8 mouse cellular contexts compared by ENCODE assay signal in genomic region chr1:172512962-172513361, GRCm38 (mm10). TPM values are rescaled to one million over a fixed set of nuclear protein-coding genes. Genes with fewer than 3 reads are reported as not detected.
DNase-seq lines count a peak whose midpoint lies in the region; ATAC-seq and TF ChIP-seq lines count a peak whose summit lies in the region.

No protein-coding gene starts in this region.

- ATAC-seq in intestine, embryonic 16.5 days: no peak
- ATAC-seq in liver, postnatal 0 days: peak; percentile 6; the same call in 1 of the 2 replicates
- no peak for ATAC-seq in neural tube, embryonic 11.5 days (ENCODE audit: insufficient read depth, low FRiP score, low TSS enrichment)

- H3K4me3 ChIP-seq in intestine, embryonic 16.5 days (ENCODE audit: low read length): no peak overlapping the region
- H3K4me3 ChIP-seq in liver, postnatal 0 days (ENCODE audit: low read depth, low read length): peak overlapping the region; percentile 13; the same call in 1 of the 2 replicates
- H3K4me3 ChIP-seq in neural tube, embryonic 11.5 days (ENCODE audit: low read depth, low read length): no peak overlapping the region

- H3K9me3 ChIP-seq in intestine, embryonic 16.5 days (ENCODE audit: control insufficient read depth, low read length): no peaks in the 10 kb centered on the region
- peaks cover 7% of the 10 kb centered on the region; the same call in 1 of the 2 replicates for H3K9me3 ChIP-seq in liver, postnatal 0 days (ENCODE audit: low read length)
- H3K9me3 ChIP-seq in neural tube, embryonic 11.5 days (ENCODE audit: control insufficient read depth, low read length): no peaks in the 10 kb centered on the region

- peaks cover 1% of the 10 kb centered on the region; the same call in 1 of the 2 replicates for H3K36me3 ChIP-seq in intestine, embryonic 16.5 days (ENCODE audit: control insufficient read depth, insufficient read depth, low read length)
- H3K36me3 ChIP-seq in liver, postnatal 0 days (replicated peaks; ENCODE audit: insufficient read depth, low read length): peaks cover 1% of the 10 kb centered on the region; the same call in 1 of the 2 replicates
- no peaks in the 10 kb centered on the region for H3K36me3 ChIP-seq in neural tube, embryonic 11.5 days (ENCODE audit: control insufficient read depth, insufficient read depth, low read length)

- peak overlapping the region; percentile 26 for H3K4me2 ChIP-seq in intestine, embryonic 16.5 days (ENCODE audit: low read depth, low read length)
- peak overlapping the region; percentile 57 for H3K4me2 ChIP-seq in liver, postnatal 0 days (ENCODE audit: low read depth, low read length)
- H3K4me2 ChIP-seq in neural tube, embryonic 11.5 days (ENCODE audit: low read depth): peak overlapping the region; percentile 7; the same call in 1 of the 2 replicates

- peaks cover 19% of the 10 kb centered on the region for H3K4me1 ChIP-seq in intestine, embryonic 16.5 days (ENCODE audit: control insufficient read depth, insufficient read depth, low read length)
- peaks cover 38% of the 10 kb centered on the region for H3K4me1 ChIP-seq in liver, postnatal 0 days (ENCODE audit: insufficient read depth)
- peaks cover 6% of the 10 kb centered on the region for H3K4me1 ChIP-seq in neural tube, embryonic 11.5 days (ENCODE audit: control insufficient read depth, insufficient read depth, low read length)

- TF ChIP-seq EP300 in liver, postnatal 0 days (IDR thresholded peaks at IDR 0.05; ENCODE audit: low read depth): peak; percentile 41; the same call in 1 of the 2 replicates

- peak overlapping the region; percentile 26 for H3K27ac ChIP-seq in intestine, embryonic 16.5 days (ENCODE audit: low read length)
- H3K27ac ChIP-seq in liver, postnatal 0 days (ENCODE audit: low read depth): peak overlapping the region; percentile 77
- no peak overlapping the region for H3K27ac ChIP-seq in neural tube, embryonic 11.5 days (ENCODE audit: low read depth, low read length)

- peak; percentile 80 for DNase-seq in CD4-positive helper T cell, adult 2 months (ENCODE audit: low read depth, low spot score)
- DNase-seq in adrenal gland, adult 2 months: peak; percentile 83
- DNase-seq in heart, adult 18-20 months: peak; percentile 79 to 91
- DNase-seq in liver, postnatal 0 days: peak; percentile 76
- DNase-seq in neural tube, embryonic 11.5 days (ENCODE audit: low spot score): peak; percentile 41
- DNase-seq in cerebellum, adult 11-12 months: no peak
- no peak for DNase-seq in MN1 (ENCODE audit: low spot score)

- H3K9ac ChIP-seq in intestine, embryonic 16.5 days (ENCODE audit: low read depth, low read length): 0 out of 2 replicates have a peak overlapping the region, but pooled peaks have one; percentile 18
- 0 out of 2 replicates have a peak overlapping the region, but pooled peaks have one; percentile 0 for H3K9ac ChIP-seq in liver, postnatal 0 days (replicated peaks)
- no peak overlapping the region for H3K9ac ChIP-seq in neural tube, embryonic 11.5 days (ENCODE audit: low read length)

- peak; percentile 60 for TF ChIP-seq CTCF in liver, postnatal 0 days (IDR thresholded peaks at IDR 0.05; ENCODE audit: low read depth)

- WGBS in intestine, embryonic 16.5 days: 23% methylated on average over 13 of the region's 13 CpGs
- 11% methylated on average over 13 of the region's 13 CpGs for WGBS in liver, postnatal 0 days (ENCODE audit: insufficient replicate concordance)
- 27% methylated on average over 13 of the region's 13 CpGs for WGBS in neural tube, embryonic 11.5 days

- H3K27me3 ChIP-seq in intestine, embryonic 16.5 days (replicated peaks; ENCODE audit: control insufficient read depth, insufficient read depth, low read length): no peaks in the 10 kb centered on the region
- H3K27me3 ChIP-seq in liver, postnatal 0 days (ENCODE audit: insufficient read depth, low read length): no peaks in the 10 kb centered on the region
- H3K27me3 ChIP-seq in neural tube, embryonic 11.5 days (ENCODE audit: control insufficient read depth, insufficient read depth, low read length): no peaks in the 10 kb centered on the region

RNA-seq across cellular contexts. Expression of gene Cfap45, which starts 7.6 kb away (rescaled TPM):
- under 1 TPM; 0.31 to 0.37 TPM for total RNA-seq in adrenal gland, adult 2 months (2021)
- 0.15 TPM in 1 of 2 replicates, not detected in the other for polyA plus RNA-seq in adrenal gland, adult 2 months (2012; rRNA removed)
- 1 to 10 TPM in 1 of 2 experiments, not detected in 1; 1.2 TPM for total RNA-seq in heart, adult 18-20 months (2021)
- 1.1 and 1.3 TPM in 2 replicates for polyA plus RNA-seq in intestine, embryonic 16.5 days (2015; fragmentation: Nextera tagmentation; extraction: Ambion mirVana)
- 0.32 and 0.37 TPM in 2 replicates for polyA plus RNA-seq in liver, postnatal 0 days (2015; fragmentation: Nextera tagmentation; extraction: Ambion mirVana)
- polyA plus RNA-seq in neural tube, embryonic 11.5 days (2014; fragmentation: Nextera tagmentation; extraction: Ambion mirVana): 1.7 and 2.5 TPM in 2 replicates

RNA-seq across cellular contexts. Expression of gene Tagln2, which starts 13.1 kb away (rescaled TPM):
- 100 to 1,000 TPM in 1 of 2 experiments, 10 to 100 TPM in 1; 60.9 to 108 TPM for total RNA-seq in adrenal gland, adult 2 months (2021)
- polyA plus RNA-seq in adrenal gland, adult 2 months (2012; rRNA removed): 89.5 and 121 TPM in 2 replicates
- 10 to 100 TPM; 56.8 to 58.8 TPM for total RNA-seq in heart, adult 18-20 months (2021)
- polyA plus RNA-seq in intestine, embryonic 16.5 days (2015; fragmentation: Nextera tagmentation; extraction: Ambion mirVana): 469 and 470 TPM in 2 replicates
- 104 and 105 TPM in 2 replicates for polyA plus RNA-seq in liver, postnatal 0 days (2015; fragmentation: Nextera tagmentation; extraction: Ambion mirVana)
- polyA plus RNA-seq in neural tube, embryonic 11.5 days (2014; fragmentation: Nextera tagmentation; extraction: Ambion mirVana): 79.8 and 93.6 TPM in 2 replicates

RNA-seq across cellular contexts. Expression of gene Igsf9, which starts 31.4 kb away (rescaled TPM):
- total RNA-seq in adrenal gland, adult 2 months (2021): 1 to 10 TPM in 1 of 2 experiments, under 1 TPM in 1; 0.78 to 3.8 TPM
- polyA plus RNA-seq in adrenal gland, adult 2 months (2012; rRNA removed): 7.4 and 7.9 TPM in 2 replicates
- under 1 TPM; 0.28 to 0.45 TPM for total RNA-seq in heart, adult 18-20 months (2021)
- polyA plus RNA-seq in intestine, embryonic 16.5 days (2015; fragmentation: Nextera tagmentation; extraction: Ambion mirVana): 109 and 110 TPM in 2 replicates
- polyA plus RNA-seq in liver, postnatal 0 days (2015; fragmentation: Nextera tagmentation; extraction: Ambion mirVana): 0.32 and 0.73 TPM in 2 replicates
- polyA plus RNA-seq in neural tube, embryonic 11.5 days (2014; fragmentation: Nextera tagmentation; extraction: Ambion mirVana): 45.9 and 59.3 TPM in 2 replicates

RNA-seq across cellular contexts. Expression of gene Slamf9, which starts 37.8 kb away (rescaled TPM):
- total RNA-seq in adrenal gland, adult 2 months (2021): 1 to 10 TPM; 3.2 to 7.9 TPM
- polyA plus RNA-seq in adrenal gland, adult 2 months (2012; rRNA removed): 4.5 and 4.9 TPM in 2 replicates
- total RNA-seq in heart, adult 18-20 months (2021): 1 to 10 TPM; 1.2 to 2.2 TPM
- polyA plus RNA-seq in intestine, embryonic 16.5 days (2015; fragmentation: Nextera tagmentation; extraction: Ambion mirVana): 1.6 and 2.3 TPM in 2 replicates
- 1.1 and 1.5 TPM in 2 replicates for polyA plus RNA-seq in liver, postnatal 0 days (2015; fragmentation: Nextera tagmentation; extraction: Ambion mirVana)
- 0.17 TPM in 1 of 2 replicates, not detected in the other for polyA plus RNA-seq in neural tube, embryonic 11.5 days (2014; fragmentation: Nextera tagmentation; extraction: Ambion mirVana)

RNA-seq across cellular contexts. Expression of gene Vsig8, which starts 42.8 kb away (rescaled TPM):
- under 1 TPM; 0.24 to 0.61 TPM for total RNA-seq in adrenal gland, adult 2 months (2021)
- polyA plus RNA-seq in adrenal gland, adult 2 months (2012; rRNA removed): 1.6 and 2.1 TPM in 2 replicates
- total RNA-seq in heart, adult 18-20 months (2021): not detected
- 0.15 and 0.31 TPM in 2 replicates for polyA plus RNA-seq in intestine, embryonic 16.5 days (2015; fragmentation: Nextera tagmentation; extraction: Ambion mirVana)
- not detected in 2 replicates for polyA plus RNA-seq in liver, postnatal 0 days (2015; fragmentation: Nextera tagmentation; extraction: Ambion mirVana)
- polyA plus RNA-seq in neural tube, embryonic 11.5 days (2014; fragmentation: Nextera tagmentation; extraction: Ambion mirVana): 0.15 TPM in 1 of 2 replicates, not detected in the other

Comparison
In these comparisons a context has a peak if more than half of its experiments do, and no peak if none do; other contexts are left out.
1. DNase-seq: peak in CD4-positive helper T cell, adult 2 months (single experiment), adrenal gland, adult 2 months (single experiment), heart, adult 18-20 months (2 of 2), liver, postnatal 0 days (single experiment) and neural tube, embryonic 11.5 days (single experiment); none in cerebellum, adult 11-12 months (single experiment) and MN1 (single experiment).
2. H3K4me2 ChIP-seq: peak in every context shown above with its lines; median percentile 57 in liver, postnatal 0 days; 26 in intestine, embryonic 16.5 days; 7 in neural tube, embryonic 11.5 days.